Mouse (Mus musculus) embryonic facial prominence, embryonic 13.5 days (tissue): ENCODE measurements around the gene Grm3. TPM values are rescaled to one million over a fixed set of nuclear protein-coding genes. Genes with fewer than 3 reads are reported as not detected.

Experiments used
- ATAC-seq: fragments of 200-750 bp; cut with Nextera tagmentation; 2 replicates; pipeline ENCODE4 v1.8.0; 2017; ENCODE audit warnings: low read depth; ENCODE audit not compliant: insufficient number of reproducible peaks, insufficient read depth, low FRiP score, low TSS enrichment
- H3K27ac ChIP-seq: fragments of 300-500 bp; sonication (generic); 2 replicates; pipeline ENCODE4 v1.5.1; 2015; ENCODE audit warnings: moderate library complexity, mild to moderate bottlenecking, inconsistent platforms
- H3K27me3 ChIP-seq: fragments of 300-500 bp; sonication (generic); 2 replicates; pipeline ENCODE4 v1.6.1; 2015; ENCODE audit warnings: mild to moderate bottlenecking, inconsistent platforms
- H3K36me3 ChIP-seq: fragments of 300-500 bp; sonication (generic); 2 replicates; pipeline ENCODE4 v1.6.1; 2015; ENCODE audit warnings: mild to moderate bottlenecking, inconsistent platforms
- H3K4me1 ChIP-seq: fragments of 300-500 bp; sonication (generic); 2 replicates; pipeline ENCODE4 v1.6.1; 2015; ENCODE audit warnings: inconsistent platforms
- H3K4me2 ChIP-seq: fragments of 300-500 bp; sonication (generic); 2 replicates; pipeline ENCODE4 v1.6.1; 2015; ENCODE audit warnings: moderate library complexity, mild to moderate bottlenecking, inconsistent platforms
- H3K4me3 ChIP-seq: fragments of 300-500 bp; sonication (generic); 2 replicates; pipeline ENCODE4 v1.5.1; 2015; ENCODE audit warnings: mild to moderate bottlenecking, inconsistent platforms
- H3K9ac ChIP-seq: fragments of 300-500 bp; sonication (generic); 2 replicates; pipeline ENCODE4 v1.6.1; 2015; ENCODE audit warnings: mild to moderate bottlenecking, inconsistent platforms
- H3K9me3 ChIP-seq: fragments of 300-500 bp; sonication (generic); 2 replicates; pipeline ENCODE4 v1.6.1; 2016; ENCODE audit warnings: inconsistent platforms
- WGBS: fragments of 180-500 bp; shearing (Covaris S2); methylation state at CpG from one replicate; pipeline ENCODE4 v1.1.7; 2015; ENCODE audit warnings: mixed read lengths; 5-methylcytosine and 5-hydroxymethylcytosine counted together
- polyA plus RNA-seq: library from polyadenylated mRNA; unstranded; fragments of >200 nt; fragmentation: Nextera tagmentation; extraction: Ambion mirVana; gene quantifications from 2 replicates; pipeline ENCODE4 v1.2.1, GENCODE M21; 2015

Grm3 gene
- 0.28 and 0.86 TPM in 2 replicates for polyA plus RNA-seq

DNA sequence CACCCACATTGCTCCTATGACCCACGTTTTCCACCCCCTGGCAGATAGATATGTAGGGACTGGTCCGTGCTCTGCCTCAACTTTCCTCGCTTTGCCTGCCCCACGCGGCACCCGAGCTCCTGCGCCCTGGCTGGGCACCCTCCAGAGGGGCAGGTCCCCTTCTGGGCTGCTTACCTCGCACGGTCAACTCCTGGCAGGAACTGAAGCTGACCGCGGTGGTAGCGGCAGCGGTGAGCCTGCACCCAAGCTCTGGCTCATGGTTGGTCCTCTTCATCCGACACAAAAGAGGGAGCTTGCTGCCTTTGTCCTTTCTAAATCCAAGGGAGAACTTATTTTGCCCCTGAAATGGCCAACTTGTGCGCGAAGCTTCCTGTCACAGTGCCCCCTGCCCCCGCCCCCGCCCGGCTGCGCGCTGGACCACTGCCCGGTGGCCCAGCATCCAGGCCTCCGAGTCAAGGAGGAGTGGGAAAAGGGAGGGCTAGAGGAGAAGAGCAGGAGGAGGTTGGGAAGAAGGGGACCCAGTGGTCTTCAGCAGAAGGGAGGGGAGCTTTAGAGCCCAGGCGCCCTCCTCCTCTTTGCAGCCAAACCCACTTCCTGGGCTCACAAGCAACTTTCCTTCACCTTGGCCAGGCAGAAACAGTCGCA, at the start of gene Grm3:
Grm3 (minus strand) TSS at position 215 of the 645 bp plus-strand sequence.
- H3K27ac ChIP-seq: no peak within 1 kb of the TSS
- no peaks in the 10 kb centered on the region for H3K9me3 ChIP-seq
- peaks cover 18% of the 10 kb centered on the region for H3K4me1 ChIP-seq
- no peaks in the 10 kb centered on the region for H3K36me3 ChIP-seq
- WGBS: under 1% methylated on average over 25 of the region's 25 CpGs
- peak within 1 kb of the TSS; percentile 91 for H3K4me2 ChIP-seq
- H3K4me3 ChIP-seq: peak within 1 kb of the TSS; percentile 52
- H3K9ac ChIP-seq: peak within 1 kb of the TSS; percentile 54
- peaks cover 38% of the 10 kb centered on the region for H3K27me3 ChIP-seq
- 0 out of 2 replicates have a peak, but pooled peaks have one; percentile 12 for ATAC-seq

DNA sequence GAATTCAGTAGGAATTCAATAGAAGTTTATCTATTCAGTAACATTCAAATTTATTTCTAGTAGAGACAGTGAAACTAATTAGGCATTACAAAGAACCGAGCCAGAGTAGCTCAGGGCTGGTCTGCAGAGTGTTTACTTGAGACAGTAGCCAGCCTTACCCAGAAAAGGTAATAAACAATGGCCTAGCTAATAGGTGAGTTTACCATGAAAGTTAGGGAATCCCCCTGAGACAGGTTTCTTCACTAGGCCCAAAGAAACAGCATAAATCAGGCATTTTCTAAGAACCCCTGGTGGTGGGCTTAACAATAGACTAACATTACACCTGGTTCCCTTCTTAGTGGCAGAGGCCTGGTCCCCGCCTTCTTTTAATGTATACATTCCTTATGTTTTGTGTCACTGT, 30.8 kb upstream of the Grm3 start:
- 55% methylated on average over 2 of the region's 2 CpGs for WGBS
- no peaks in the 10 kb centered on the region for H3K4me1 ChIP-seq
- H3K9ac ChIP-seq: no peak overlapping the region
- ATAC-seq: no peak
- no peaks in the 10 kb centered on the region for H3K9me3 ChIP-seq
- no peak overlapping the region for H3K4me2 ChIP-seq
- no peaks in the 10 kb centered on the region for H3K27me3 ChIP-seq
- no peaks in the 10 kb centered on the region for H3K36me3 ChIP-seq
- H3K4me3 ChIP-seq: no peak overlapping the region
- no peak overlapping the region for H3K27ac ChIP-seq

DNA sequence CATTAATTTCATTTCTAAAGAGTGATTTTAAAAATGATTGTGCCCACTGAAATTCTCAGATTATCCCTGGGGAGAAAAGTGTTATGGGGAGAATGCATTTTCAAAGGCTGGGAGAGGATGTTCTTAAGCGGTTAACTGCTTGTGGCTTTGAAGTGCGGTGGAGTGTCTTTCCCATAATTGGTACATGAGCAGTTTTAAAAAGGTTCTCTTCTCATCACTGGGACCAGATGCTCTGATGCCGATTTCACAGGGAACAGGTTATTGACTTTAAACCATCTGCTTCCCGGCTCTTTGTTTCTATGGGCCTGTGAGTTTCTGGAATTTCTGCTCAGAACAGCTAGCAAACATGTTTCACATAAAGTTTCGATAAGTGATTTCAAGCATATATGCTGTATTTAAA, 23.2 kb upstream of the Grm3 start:
- Histone ChIP-seq H3K36me3 (no peaks in the 10 kb centered on the region), H3K4me1 (no peaks in the 10 kb centered on the region), H3K9me3 (no peaks in the 10 kb centered on the region), H3K27me3 (no peaks in the 10 kb centered on the region), H3K4me3 (no peak overlapping the region), H3K4me2 (no peak overlapping the region), H3K9ac (no peak overlapping the region), H3K27ac (no peak overlapping the region)
- 50% methylated on average over 5 of the region's 5 CpGs for WGBS
- no peak for ATAC-seq

DNA sequence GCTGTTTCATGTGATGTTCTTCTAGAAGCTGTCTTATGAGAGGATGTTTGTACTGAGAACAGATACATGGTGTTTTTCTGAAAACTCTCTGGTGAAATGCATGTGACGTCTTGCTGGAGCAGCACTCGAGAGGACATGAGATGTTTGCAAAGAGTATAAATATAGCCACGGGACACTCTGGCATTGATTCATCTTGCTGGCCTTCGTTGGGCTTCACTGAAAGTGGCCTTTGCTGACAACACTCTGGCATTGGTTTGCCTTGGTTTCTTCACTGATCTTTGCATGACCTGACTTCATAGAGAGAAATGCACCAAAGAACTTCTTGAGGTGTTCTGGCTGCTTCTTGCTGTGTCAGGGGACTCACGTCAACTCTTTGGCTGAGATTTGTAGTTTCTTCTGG, 19.1 kb upstream of the Grm3 start:
- no peaks in the 10 kb centered on the region for H3K27me3 ChIP-seq
- H3K9me3 ChIP-seq: no peaks in the 10 kb centered on the region
- H3K4me1 ChIP-seq: no peaks in the 10 kb centered on the region
- WGBS: 89% methylated on average over 5 of the region's 5 CpGs
- no peak overlapping the region for H3K4me3 ChIP-seq
- H3K36me3 ChIP-seq: no peaks in the 10 kb centered on the region
- H3K9ac ChIP-seq: no peak overlapping the region
- H3K4me2 ChIP-seq: no peak overlapping the region
- no peak overlapping the region for H3K27ac ChIP-seq
- ATAC-seq: no peak

DNA sequence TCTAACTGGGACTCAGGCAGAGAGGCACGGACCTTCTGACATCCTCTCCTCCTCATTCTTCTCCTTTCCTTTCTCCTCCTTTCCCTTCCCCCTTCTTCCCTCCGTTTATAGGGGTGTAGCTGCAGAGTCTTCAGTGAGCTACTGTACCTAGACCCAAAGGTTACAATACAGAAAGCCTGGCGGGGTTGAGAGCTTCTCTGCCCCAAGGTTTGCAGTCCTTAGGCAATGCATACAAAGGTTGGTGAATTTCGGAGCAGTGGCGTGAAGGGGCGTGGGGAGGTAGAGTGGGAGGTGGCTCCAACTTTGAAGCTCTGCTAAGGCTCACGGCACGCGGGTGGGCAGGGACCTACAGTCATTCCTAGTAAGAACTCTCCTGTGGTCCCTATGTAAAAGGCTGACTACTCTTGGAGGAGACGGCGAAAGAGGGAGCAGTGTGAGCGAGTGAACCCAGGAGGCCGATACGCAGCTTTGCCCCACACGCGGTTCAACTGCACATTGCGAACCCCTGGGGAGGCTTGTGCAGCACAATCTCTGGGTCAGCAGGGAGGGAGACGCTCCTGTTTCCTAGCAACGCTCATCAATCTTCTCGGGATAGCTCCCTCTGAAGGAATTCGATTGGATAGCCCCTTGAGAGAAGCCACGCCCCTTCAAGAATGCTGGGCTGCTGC, 765 bp upstream of the Grm3 start:
- under 1% methylated on average over 22 of the region's 22 CpGs for WGBS
- peak; percentile 78 for ATAC-seq
- Histone ChIP-seq H3K4me2 (peak overlapping the region; percentile 91), H3K36me3 (no peaks in the 10 kb centered on the region), H3K9ac (peak overlapping the region; percentile 54), H3K4me3 (peak overlapping the region; percentile 52), H3K27me3 (peaks cover 38% of the 10 kb centered on the region), H3K4me1 (peaks cover 18% of the 10 kb centered on the region), H3K27ac (no peak overlapping the region), H3K9me3 (no peaks in the 10 kb centered on the region)

DNA sequence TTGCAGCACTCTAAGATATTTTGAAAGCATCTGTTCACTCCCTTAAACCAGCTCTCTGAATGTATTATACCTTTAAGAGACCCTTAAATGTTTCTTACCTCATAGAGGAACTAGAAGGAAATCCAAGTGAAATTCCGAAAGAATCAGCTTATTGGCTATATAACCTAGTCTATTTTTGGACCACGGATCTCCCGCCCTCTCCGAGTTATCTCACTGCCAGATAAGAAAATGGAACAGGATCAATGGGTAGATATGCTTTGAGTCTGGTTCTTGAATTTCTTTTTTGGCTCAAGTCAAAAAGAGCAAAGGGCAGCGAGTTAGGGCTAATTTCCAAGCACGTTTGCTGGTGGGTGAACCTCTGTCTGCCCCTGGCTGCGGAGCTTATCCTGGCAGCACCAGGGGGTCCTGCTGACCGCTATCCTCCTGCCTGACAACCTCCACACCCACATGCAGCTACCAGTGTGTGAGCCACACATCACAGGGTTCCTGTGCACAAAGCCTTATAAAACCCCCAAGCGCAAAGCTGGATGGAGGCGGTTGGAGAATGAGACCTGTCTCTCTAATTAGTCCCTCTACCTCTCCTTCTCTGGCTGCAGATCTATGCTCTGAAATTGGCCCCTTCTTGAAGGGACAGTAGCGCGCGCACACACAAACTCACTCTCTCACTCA, 549 bp downstream of the Grm3 start:
- Histone ChIP-seq H3K4me1 (peaks cover 18% of the 10 kb centered on the region), H3K9me3 (no peaks in the 10 kb centered on the region), H3K36me3 (no peaks in the 10 kb centered on the region), H3K9ac (peak overlapping the region; percentile 54), H3K4me3 (peak overlapping the region; percentile 52), H3K27me3 (peaks cover 38% of the 10 kb centered on the region), H3K4me2 (peak overlapping the region; percentile 91), H3K27ac (no peak overlapping the region)
- no peak for ATAC-seq
- WGBS: 12% methylated on average over 13 of the region's 13 CpGs

DNA sequence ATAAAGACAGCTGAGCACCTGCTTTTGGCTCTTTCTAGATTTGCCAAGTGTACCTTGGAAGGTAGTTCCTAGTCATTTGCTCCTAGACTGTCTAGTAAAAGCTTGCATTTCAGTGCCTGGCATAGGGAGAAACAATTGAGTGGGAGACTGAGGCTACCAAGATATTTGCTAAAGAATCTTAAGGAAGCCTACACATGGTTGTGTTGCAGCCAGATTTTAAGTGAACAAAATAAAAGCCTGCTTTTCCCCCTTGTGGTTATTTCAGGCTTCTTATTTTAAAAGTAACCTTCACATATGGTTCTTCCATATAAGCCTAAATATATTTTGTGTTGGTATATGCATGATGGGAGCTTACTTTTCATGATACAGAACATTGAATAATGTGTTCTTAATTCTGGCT, 3.8 kb downstream of the Grm3 start:
- H3K4me3 ChIP-seq: no peak overlapping the region
- H3K9me3 ChIP-seq: no peaks in the 10 kb centered on the region
- H3K27me3 ChIP-seq: peaks cover 29% of the 10 kb centered on the region

DNA sequence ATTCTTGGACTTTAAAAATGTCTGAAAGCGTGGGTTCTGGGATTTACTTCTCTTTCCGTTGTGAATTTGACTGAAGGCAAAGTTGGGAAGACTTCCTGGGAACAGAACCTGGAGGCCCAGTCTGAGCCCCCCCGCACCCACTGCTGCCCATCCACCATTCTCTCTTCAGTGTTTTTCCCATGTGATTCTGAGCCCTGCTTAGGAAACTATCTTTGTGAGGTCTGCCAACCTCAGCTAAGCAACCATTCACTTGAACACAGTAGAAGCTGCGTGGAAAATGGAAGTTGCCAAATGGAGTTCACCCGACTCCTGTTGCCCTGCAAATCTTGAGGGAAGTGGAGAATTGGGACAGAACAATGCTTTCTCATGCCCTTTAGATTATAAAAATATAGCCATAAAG, 8.7 kb downstream of the Grm3 start:
- Histone ChIP-seq H3K4me2 (no peak overlapping the region), H3K9me3 (no peaks in the 10 kb centered on the region), H3K4me1 (no peaks in the 10 kb centered on the region), H3K4me3 (no peak overlapping the region), H3K27me3 (no peaks in the 10 kb centered on the region), H3K27ac (no peak overlapping the region), H3K9ac (no peak overlapping the region), H3K36me3 (no peaks in the 10 kb centered on the region)
- 86% methylated on average over 5 of the region's 5 CpGs for WGBS
- ATAC-seq: no peak

More for the DNA sequence above, 3.8 kb downstream of the Grm3 start:
- no peak overlapping the region for H3K4me2 ChIP-seq
- H3K4me1 ChIP-seq: peaks cover 17% of the 10 kb centered on the region
- no peak overlapping the region for H3K27ac ChIP-seq
- no peak overlapping the region for H3K9ac ChIP-seq
- no peaks in the 10 kb centered on the region for H3K36me3 ChIP-seq
- no peak for ATAC-seq

DNA sequence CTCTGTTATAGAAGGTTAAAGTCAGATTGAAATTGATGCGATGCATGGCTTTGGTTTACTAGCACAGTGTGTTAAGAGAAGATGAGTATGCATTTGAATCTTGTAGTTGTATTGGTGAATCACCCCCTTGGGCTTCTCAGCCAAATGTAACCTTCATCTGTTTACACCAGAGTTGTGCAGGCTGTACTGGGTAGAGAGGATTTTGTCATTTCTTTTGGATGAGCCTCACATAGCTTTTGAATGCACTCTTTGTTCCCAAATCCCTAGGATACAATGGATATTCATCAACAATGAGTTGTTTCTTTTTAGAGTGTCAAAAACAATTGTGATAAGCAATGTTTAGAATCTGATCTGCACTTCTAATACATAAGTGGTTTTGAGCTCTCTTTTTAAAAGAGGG, 17.9 kb downstream of the Grm3 start:
- WGBS: 75% methylated on average over 1 of the region's 1 CpGs
- Histone ChIP-seq H3K9ac (no peak overlapping the region), H3K27me3 (no peaks in the 10 kb centered on the region), H3K4me1 (no peaks in the 10 kb centered on the region), H3K27ac (no peak overlapping the region), H3K9me3 (no peaks in the 10 kb centered on the region), H3K4me3 (no peak overlapping the region), H3K4me2 (no peak overlapping the region), H3K36me3 (no peaks in the 10 kb centered on the region)
- ATAC-seq: no peak

DNA sequence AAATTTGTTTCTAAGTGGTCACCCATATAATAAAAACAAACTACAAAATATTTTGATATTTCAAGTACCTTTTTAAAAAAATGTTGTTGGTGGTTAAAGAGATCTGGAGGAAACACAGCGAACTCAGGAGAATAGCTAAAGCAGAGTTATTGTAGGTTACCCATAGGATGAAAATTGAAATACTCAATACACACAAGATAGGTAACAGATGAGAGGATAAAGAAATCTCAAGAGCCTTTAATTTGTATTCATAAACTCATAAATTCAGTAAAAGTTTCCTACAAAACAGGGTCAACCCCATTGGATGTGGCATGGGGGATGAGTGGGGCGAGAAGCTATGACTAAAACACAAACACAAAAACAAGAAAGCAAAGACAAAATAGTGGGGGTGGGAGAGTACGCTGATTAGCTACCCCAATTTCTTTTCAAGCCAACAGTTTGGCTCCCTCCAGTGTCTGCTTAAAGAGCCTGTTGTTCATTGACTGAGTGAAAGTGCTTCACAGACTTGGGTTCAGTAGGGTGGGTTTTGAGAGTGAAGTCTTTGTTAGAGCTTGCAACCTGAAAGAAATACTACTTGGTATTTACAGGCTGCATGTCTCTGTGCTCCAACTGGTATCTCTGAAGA, 21.5 kb downstream of the Grm3 start:
- ATAC-seq: no peak
- WGBS: 33% methylated on average over 3 of the region's 3 CpGs
- Histone ChIP-seq H3K9me3 (no peaks in the 10 kb centered on the region), H3K9ac (no peak overlapping the region), H3K4me2 (no peak overlapping the region), H3K27ac (no peak overlapping the region), H3K27me3 (no peaks in the 10 kb centered on the region), H3K4me3 (no peak overlapping the region), H3K4me1 (no peaks in the 10 kb centered on the region), H3K36me3 (no peaks in the 10 kb centered on the region)

DNA sequence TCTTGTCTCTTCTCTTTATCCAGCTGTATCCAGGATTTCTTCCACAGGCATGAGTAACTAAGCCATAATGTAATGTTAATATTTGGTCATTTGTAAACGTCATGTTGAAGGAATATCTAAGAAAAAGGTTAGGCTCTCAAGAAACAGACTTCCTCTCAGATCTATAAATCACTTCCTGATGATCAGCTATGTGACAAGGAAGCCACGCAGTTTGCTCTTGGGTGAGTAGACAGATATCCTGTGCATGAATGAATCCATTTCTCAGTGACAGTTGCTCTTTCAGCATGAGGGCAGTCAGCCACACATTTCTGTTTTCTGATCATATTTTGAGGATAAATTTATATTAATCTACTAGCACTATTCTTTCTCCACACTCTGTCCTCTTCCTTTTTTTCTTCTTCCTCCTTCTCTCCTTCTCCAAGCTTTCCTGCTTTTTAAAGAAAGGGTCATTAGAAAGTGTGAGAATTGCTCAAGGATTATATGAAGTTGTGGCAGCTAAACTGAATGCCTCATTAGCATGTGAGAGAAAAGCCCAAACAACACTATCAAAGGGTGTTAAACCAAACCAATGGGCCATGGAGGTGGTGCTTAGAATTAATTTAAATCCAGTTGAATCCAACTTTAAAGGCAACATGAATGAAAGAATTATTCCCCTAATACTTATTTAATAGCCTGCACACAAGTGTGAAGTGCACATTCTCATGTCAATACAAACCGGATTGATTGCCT, 22.1 kb downstream of the Grm3 start:
- H3K9ac ChIP-seq: no peak overlapping the region
- H3K27me3 ChIP-seq: no peaks in the 10 kb centered on the region
- ATAC-seq: no peak
- H3K9me3 ChIP-seq: no peaks in the 10 kb centered on the region
- H3K36me3 ChIP-seq: no peaks in the 10 kb centered on the region
- H3K4me1 ChIP-seq: no peaks in the 10 kb centered on the region
- no peak overlapping the region for H3K4me2 ChIP-seq
- 24% methylated on average over 3 of the region's 3 CpGs for WGBS
- H3K4me3 ChIP-seq: no peak overlapping the region
- no peak overlapping the region for H3K27ac ChIP-seq
